Mouse (Mus musculus): ENCODE measurements at regions not wholly inside any gene's neighbourhood (a gene's known extent, or its start where the extent isn't known, plus 50 kb on each side); places are given as distances from the start of the nearest gene placed in this dataset.

DNA sequence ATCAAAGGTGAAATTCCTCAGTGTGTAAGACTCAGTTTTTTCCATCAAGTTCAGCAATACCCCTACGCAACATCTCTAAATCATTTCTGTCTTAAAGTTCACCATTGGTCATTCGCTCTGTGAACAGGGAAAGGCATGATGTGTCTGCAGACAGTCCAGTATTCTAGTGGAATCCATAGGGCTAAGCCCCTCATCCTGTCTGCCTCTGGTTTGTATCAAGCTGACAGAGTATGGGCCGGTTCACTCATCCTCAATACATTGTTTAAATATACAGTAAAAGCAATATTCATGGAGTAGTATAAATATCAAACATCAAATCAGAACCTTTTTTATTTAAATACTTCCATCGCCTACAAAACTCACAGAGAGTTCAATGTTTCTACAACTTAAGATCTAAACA is 152.9 kb upstream of the Paip1 start:
- no peak for DNase-seq

DNA sequence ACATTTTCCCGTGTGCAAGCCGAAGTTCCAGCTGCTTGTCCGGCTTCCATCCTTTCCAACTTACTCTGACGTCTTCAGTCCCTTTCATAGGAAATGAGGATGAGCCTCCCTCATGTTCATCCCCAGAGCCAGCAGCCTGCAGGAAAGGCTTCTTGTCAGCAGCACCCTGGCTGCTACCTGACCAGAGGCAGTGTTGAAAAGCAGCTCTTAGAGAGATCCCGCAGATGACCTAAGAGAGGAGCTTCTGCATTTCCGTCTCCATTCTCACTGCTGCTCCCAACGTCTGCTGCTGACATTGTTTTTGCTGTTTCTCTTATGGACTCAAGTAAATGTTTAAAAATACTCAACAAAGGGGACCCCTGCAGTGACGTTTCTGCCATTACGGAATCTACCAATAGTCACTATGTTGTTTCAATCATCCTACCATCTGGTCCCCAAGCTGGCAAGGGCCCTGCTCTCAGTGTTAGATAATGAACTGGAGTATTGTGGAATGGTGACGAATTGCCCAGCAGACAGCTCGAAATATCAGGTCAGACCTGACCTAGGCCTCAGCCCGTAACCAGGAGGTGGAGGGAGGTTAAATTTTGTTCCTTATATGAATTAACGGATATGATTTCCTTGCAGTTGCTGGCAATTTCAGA is 151.0 kb upstream of the Paip1 start:
- peak; percentile 44 to 52 for DNase-seq

DNA sequence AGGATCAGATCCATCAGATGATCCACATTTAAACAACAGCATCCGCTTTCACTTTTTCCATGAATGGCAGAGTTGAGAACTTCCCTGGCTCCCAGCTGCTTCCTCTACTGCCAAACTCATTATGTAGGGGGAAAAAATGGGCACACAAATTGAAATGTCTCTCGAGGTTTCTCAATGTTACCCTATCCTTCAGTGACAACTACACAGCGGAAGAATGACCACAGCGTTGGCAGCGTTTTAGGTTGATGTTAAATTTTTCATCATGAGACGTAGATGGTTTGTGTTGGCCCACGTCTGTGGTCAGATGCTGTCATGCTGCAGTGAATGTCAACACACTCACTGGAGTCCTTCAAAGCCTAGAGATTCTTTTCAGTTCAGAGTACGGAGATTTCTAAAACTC is 149.0 kb upstream of the Paip1 start:
- DNase-seq, result no peak

DNA sequence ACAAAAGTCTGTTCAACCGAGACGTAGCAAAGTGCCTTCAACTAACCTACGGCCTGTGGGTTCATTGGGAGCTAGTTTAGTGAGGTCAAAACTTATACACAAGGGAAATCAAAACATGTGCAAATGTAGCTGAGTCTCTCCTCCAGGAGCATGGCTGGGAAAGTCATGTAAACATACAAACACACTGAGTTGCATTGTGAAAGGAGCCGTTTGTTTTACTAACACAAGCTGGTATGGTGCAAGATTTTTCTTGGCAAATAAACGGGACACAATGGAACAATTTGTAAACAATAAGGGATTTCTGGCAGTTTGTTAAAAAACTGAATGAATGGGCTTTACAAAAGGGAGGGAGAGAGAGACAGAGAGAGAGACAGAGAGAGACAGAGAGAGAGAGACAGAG is 147.8 kb upstream of the Paip1 start:
- DNase-seq, result no peak

DNA sequence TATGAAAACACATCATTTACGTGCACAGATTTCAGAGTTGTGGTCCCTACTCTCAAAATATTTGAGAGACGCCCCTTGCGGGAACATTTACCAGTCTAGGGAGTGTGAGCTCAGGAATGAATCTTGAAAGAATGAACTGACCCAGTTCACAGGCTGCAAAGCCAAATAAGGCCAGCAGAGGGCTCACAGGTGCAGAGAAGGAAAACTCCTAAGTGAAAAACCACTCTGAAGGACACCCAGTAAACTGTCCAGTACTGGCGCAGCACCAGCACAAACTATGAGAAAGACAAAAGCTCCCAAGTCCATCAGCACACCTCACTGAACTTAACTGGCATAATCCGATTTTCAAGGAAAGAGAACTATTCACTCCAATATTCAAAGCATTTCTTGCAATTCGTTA is 145.0 kb upstream of the Paip1 start:
- DNase-seq, result peak; percentile 88 to 90

DNA sequence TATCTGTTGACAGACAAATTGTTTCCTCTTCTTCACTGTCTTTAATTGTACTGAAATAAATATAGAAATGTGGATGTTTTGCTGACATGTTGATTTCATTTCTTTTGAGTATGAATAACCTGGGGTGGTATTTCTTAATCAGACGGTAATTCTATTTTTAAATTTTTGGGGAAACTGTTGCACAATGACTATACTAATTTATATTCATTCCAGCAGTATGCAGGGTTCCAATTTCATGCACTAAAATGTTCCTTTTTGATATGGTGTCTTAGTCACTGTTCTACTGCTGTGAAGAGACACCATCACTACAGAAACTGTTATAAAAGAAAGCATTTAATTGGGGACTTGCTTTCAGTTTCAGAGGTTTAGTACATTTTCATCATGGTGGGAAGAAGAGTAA is 119.2 kb upstream of the Paip1 start:
- no peak for DNase-seq

DNA sequence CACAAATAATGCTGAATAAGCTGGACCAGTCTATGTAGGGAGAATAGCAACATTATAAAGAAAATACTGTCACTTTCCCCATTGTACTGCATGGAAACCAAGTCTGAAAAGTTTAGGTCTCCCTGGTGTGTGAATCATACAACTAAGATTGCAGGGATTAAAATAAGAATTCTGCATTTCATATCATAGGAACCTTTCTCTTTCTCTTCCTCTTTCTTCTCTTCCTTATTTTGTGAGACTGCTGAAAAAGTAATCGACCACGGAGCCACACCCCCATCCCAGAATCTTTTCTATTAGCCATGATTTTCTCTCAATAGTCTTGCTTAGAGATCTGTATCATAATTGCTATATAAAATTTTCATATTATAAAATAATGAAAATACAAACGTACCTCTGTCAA is 118.4 kb upstream of the Paip1 start:
- no peak for DNase-seq

DNA sequence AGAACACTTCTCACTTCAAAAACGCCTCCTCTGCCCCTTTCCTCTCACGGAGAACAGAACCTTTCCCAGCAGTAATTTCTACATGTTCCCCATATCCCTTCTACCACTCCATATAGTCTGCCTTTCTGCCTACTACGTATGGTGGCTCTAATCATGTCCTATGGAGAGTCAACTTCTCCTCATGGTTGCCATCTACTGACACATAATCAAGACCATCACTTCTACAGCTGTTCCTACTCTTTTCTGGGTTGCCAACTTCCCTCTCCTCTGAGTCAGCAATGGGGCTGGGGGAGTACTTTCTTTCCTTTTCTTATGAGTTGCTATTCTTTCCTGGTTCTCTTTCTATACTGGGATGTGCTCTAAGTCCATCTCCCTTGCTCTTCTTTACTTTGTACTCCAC is 114.0 kb upstream of the Paip1 start:
- DNase-seq, result no peak

DNA sequence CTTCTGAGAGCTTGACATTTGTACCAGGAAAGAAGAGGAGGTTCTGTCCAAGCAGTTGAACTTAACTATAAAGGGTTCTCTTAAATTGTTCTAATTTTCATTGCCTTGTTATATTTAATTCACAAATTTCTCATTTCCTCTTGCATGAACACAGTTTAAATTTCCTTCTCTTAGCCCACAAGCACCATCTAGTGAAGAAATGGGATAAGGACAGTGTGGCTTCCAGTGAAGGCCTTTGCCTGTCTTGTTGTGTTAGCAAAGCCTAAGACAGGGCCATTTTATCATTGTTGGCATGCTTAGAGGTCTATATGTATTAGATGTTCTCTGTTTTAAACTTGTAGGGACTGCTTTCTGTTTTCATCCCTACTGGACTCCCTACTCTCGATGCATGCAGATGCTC is 110.0 kb upstream of the Paip1 start:
- DNase-seq, result no peak

DNA sequence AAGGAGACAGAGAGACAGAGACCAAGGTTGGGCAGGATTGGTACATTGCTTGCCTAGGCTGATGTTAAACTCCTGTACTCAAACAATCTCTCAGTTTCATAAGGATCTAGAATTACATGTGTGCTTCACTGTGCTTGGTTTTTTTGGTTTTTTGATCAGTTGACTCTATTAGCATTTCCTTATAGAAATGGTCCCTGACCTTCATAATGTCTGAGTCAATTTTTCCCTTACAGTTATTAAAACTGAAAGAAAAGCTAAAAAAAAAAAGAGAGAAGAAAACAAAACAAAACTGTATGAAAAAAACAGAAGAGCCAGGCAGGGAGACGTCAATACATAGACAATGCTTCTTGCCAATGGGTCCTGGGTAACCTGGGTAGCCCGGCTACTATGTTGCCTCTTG is 102.9 kb upstream of the Paip1 start:
- DNase-seq, result no peak

DNA sequence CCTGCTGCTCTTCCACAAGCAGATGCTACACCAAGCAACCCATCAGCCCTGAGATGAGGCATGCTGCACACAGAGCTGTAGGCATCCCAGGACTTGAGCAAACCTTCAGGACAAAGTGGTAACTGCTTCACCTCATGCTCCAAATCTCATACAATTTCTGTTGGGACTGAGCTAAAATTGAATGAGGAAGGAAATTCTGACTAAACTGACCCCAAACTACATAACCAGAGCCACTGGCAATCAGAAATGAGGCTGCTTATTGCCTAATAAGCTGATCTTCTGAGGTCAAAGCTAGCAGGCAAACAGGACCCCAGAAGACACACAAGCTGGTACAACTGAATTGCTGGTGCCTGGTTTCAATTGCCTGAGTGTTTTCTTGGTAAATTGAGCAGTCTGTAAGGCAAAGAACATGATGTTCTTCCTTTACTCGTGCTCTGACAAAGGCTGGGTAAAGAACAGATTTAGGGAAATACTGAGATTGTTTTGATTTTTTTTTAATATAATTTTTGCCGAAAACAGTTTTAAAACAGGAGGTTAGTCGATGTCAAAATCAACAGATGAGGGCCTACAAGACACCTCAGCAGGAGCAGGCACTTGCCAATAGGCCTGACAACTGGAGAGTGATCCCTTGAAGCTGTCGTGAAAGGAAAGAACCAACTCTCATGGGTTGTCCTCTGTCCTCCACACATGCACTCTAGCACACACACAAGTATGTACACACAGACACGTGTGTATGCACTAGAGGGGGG is 101.3 kb upstream of the Paip1 start:
- DNase-seq, result no peak

DNA sequence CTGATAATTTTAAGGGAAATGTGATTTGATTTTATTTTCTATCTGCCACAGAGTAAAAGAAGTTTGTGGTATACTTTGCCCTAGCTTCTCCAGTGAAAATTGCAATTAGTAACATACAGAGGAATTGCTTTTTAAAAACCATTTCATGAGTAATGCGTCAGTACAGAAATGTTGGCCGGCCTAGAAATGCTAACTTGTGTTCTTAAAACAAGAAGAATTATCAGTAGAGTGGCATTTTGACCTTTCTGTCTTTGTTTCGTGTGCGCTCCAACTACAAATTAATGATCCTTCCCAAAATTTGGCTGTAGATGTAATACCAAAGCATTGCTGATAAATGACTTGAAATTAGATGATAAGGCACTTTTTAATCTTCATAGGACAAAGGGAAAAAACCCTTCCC is 99.7 kb upstream of the Paip1 start:
- no peak for DNase-seq

DNA sequence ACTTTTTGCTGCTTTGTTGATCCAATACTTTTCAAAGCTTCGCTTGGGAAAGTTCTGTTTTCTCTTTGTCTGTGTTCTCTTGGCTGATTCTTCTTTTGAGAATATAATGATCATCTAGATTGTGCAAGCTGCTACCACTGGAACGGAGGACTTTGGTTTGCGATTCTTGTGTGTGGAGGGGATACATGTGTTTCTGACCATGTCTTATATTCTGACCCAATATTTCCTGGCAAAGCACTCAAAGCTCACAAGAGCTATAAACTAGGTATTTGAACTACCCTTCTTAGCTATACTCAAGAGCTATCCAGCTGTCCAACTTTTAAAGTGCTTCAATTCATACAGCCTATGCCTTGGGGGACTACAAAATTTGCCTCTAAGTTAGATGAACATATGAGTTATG is 96.6 kb upstream of the Paip1 start:
- DNase-seq, result no peak

DNA sequence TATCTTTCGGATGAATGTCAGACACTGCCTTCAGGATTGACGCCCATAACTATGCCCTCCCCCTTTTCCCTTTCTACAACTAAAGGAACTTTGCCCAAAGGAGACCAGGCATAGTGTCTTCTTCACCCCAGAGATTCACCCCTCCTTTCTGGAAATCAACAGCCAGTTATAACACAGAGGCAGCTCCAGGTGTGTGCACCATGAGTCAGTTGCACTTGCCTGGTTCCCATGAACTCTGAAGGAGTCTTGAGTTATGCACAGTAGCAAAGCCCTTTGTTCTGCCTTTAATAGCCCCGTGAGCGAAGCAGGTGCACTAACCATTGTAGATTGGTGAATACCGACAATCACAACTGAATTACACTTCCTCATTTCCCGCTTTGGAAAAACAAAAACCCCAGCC is 94.5 kb upstream of the Paip1 start:
- no peak for DNase-seq

DNA sequence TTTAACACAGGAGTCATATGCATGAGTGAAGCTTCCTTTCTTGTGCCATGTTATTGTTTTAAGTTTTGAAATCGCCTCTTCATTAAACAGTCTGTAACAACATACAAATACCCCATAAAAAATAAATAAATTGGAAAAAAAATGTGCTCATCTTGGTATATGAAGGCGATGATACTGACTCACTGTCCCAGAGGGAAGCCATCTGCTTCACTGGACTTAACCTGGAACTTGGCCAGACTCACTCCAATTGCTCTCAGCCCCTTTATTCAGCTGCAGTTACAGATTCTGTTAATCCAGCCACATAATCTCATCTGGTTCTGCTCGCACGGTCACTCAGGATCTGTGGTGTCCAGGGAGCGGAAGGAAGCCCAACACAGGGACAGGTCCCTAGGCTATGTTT is 90.5 kb upstream of the Paip1 start:
- peak; percentile 75 to 79 for DNase-seq

DNA sequence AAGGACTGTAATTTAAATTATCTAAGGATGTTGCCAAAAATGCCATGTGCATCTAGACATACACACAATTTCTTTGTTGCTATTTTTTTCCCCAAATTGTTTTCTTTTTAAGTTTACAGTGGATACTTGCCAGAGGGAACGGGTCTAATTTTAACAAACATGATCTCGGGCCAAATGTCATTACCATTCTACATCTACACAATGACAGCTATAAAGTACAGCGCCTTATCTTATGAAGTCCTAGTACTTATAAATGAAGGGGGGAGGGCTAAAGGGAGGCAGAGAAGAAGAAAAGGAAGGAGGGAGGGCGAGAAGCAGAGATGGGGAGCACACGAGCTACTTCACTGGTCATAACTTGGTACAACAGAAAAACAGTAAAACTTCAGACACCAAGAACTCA is 89.4 kb upstream of the Paip1 start:
- no peak for DNase-seq

DNA sequence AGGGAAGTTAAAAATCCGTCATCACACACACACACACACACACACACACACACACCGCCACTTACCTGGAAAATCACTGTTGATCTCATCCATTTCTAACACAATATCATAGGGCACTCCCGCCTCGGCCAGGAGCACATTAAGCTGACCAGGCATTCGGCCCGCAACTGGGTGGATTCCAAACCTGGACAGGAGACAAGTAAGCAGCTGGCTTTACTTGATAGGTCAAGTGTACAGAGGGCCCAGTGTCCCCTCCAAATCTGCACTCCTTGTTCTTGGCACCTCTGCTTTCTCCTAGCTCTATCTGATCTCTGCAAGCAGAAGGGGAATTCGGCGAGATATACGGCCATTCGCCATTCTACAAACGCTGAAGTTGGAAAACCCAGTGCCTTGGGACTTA is 88.6 kb upstream of the Paip1 start:
- DNase-seq, result peak; percentile 77 to 88

DNA sequence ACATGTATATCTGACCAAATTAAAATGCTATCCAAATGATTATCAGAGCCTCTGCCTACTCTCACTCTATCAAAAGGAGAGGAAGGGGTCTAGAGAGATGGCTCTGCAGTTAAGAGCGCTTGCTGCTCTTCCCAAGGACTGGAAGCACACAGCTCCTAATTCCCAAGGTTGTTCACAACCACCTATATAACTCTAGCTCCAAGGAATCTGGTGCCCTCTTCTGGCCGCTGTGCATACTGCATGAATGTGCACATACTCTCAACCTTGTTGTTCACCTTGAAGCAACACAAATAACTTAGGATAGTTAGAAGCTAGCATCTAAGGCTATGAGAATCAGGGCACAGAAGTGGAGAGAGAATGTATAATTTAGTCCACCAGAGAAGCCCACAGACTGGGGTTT is 86.6 kb upstream of the Paip1 start:
- DNase-seq, result peak; percentile 65 to 73

DNA sequence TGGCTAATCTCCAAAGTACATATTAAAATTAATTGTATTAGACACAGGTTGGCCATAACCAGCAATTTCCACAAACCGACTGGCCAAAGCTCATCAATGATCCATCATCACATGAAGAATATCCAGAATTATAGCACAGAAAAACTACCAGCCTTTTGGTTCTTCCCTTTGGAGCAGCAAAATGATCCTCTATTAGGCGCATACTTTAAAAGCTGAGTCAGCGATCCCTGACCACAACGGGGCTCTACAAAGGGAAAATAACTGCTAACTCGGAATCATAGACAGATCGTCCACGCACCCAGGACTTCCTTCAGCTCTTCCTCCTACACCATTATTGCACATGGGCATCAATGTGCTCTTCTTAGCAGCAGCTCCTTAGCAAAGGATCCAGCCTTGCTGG is 85.6 kb upstream of the Paip1 start:
- DNase-seq, result no peak

DNA sequence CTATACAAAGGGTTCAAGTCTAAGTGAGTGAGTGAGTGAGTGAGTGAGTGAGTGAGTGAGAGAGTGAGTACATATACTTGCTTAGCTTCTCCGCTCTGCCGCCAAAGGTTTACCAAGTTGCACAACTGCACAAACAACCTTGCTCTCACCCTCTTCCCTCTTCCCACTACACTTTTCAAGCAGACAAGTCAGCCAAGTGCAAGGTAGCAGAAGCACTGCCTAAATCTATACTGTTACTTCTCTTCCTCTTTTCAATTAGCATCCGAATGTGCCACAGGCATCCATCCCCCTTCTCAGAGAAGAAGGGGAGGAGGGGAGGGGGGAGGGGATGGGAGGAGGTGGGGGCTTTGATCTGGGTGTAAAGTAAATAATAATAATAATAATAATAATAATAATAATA is 80.4 kb upstream of the Paip1 start:
- no peak for DNase-seq

DNA sequence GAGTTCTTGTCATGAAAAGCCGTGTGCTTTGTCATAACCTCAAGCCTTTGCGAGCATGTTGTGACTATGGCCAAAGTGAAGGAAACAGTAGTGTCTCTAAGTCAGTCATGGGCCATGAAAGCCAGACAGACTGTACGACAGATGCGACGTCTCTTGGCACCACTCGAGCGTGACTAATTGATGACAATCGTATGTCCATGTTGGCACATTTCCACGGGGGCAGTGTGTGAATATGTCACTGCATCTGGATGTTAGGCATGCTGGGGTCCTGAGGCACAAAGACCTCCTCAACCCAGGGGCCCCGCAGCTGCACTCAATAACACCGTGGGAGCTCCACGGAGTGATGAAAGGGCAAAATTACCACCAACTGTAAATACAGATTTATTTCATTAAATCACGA is 77.1 kb upstream of the Paip1 start:
- peak; percentile 85 to 86 for DNase-seq

DNA sequence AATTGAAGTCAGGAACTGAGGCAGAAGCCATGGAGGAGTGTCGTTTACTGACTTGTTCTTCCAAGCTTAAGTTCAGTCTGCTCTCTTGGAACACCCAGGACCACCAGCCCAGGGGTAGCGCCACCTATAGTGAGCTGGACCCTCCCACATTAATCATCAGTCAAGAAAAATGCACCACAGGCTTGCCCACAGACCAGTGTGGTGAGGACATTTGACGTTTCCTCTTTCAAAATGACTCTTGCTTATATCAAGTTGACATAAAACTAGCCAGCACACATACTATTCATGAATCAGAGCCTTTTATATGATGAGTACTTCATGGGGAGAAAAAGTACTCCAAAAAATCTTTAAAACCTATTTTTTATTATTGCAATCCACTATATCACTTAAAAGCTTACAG is 69.7 kb upstream of the Paip1 start:
- DNase-seq, result no peak

DNA sequence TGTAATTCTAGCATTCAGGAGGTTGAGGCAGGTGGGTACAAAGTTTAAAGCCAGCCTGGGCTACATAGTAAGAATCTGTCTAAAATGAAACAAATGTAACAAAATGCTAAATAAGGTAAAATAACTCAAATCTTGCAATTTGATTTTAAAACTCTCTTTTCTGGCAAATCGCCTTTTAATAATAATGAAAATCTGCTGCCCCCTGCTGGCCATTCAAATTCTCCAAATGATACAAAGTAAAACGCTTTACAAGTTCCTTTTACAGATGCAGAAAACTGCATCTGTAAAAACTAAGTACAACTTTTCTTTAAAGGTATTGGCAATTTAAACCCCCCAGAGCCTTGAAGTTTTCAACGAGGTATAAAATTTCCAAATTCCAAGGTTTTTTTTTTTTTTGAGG is 65.0 kb upstream of the Paip1 start:
- DNase-seq, result peak; percentile 66 to 78

DNA sequence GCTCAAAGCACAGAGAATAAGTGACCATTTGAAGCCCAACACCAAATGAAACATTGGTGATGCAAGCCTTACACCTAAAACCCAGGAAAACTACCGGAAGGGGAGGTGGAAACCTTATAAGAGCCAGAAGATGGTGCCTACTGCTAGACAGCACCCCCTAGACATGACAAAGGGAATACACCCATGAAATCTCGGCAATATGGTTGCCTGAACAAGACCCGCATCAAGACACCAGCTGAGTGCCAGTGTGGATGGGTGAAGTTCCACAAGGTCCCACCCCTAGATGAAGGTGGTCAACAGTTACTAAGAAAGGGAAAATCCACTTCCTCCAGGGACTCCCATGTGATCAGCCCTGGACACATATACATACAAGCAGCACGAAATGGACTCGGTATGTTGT is 64.2 kb upstream of the Paip1 start:
- DNase-seq, result peak in 1 of 2 experiments; percentile 4

DNA sequence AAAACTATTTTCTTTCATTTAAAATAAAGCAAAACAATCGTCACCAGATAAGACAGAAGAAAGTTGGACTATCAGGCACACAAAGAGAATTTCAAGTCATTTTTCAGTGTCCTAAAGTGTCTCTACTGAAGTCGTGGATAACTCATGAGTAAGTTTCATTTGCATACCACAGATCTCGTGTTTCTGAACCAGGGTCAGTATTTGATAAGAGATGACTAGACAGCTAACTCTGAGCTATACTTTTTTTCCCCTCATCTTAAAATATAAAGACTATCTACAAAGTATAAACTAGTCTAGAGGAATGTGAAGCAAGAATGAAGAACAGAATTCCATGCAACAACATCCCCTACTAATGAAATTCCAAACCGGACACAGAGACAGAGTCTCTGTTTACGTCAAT is 60.9 kb upstream of the Paip1 start:
- no peak for DNase-seq

Data from cerebellum, postnatal 10 days (tissue).